Mouse (Mus musculus) myocyte (in vitro differentiated cells): ENCODE results near the gene Eef1a1. TPM values are rescaled to one million over a fixed set of nuclear protein-coding genes. Genes with fewer than 3 reads are reported as not detected.

Source experiments
- H3K27me3 ChIP-seq: one replicate; pipeline ENCODE4 v1.6.1; 2011; ENCODE audit not compliant: control insufficient read depth, insufficient read depth, insufficient read length
- H3K36me3 ChIP-seq: one replicate; pipeline ENCODE4 v1.6.1; 2011; ENCODE audit not compliant: control insufficient read depth, insufficient read depth
- H3K4me2 ChIP-seq: one replicate; pipeline ENCODE4 v1.6.1; 2011; ENCODE audit warnings: low read depth, control low read depth
- H3K4me3 ChIP-seq: one replicate; pipeline ENCODE4 v1.5.1; 2011; ENCODE audit warnings: mild to moderate bottlenecking, control low read depth, moderate library complexity
- H3K79me2 ChIP-seq: one replicate; pipeline ENCODE4 v1.6.1; 2011; ENCODE audit not compliant: control insufficient read depth, insufficient read depth
- H3ac ChIP-seq: one replicate; pipeline ENCODE4 v1.6.1; 2011; ENCODE audit not compliant: control insufficient read depth, insufficient read length
- CEBPB ChIP-seq: IDR thresholded peaks from 2 replicates; pipeline ENCODE4 v1.6.1; 2011; ENCODE audit warnings: mild to moderate bottlenecking, moderate library complexity; ENCODE audit not compliant: poor library complexity, insufficient read depth, severe bottlenecking
- E2F4 ChIP-seq: IDR thresholded peaks from one replicate; pipeline ENCODE4 v1.6.1; 2011; ENCODE audit warnings: mild to moderate bottlenecking, control low read depth, moderate library complexity; ENCODE audit not compliant: insufficient read depth
- MAX ChIP-seq: IDR thresholded peaks from one replicate; pipeline ENCODE4 v1.6.1; 2011; ENCODE audit warnings: low read depth, mild to moderate bottlenecking, control low read depth
- MYOD1 ChIP-seq, 3 experiments: IDR thresholded peaks; one replicate each; pipeline ENCODE4 v1.6.1; 2011; ENCODE audit warnings: control low read depth in 2 of 3, low read depth in 2 of 3, mild to moderate bottlenecking in 2 of 3, moderate library complexity in 1 of 3; ENCODE audit not compliant: insufficient read length in 2 of 3, control insufficient read depth in 1 of 3
- MYOG ChIP-seq, 3 experiments: IDR thresholded peaks; one replicate each; pipeline ENCODE4 v1.6.1; 2011; ENCODE audit warnings: control low read depth in 2 of 3, low read depth in 2 of 3, mild to moderate bottlenecking in 2 of 3; ENCODE audit not compliant: insufficient read length in 2 of 3, control insufficient read depth in 1 of 3, insufficient read depth in 1 of 3
- POLR2A ChIP-seq: IDR thresholded peaks from one replicate; pipeline ENCODE4 v1.6.1; 2011; ENCODE audit warnings: low read depth, mild to moderate bottlenecking, control low read depth, moderate library complexity; ENCODE audit not compliant: insufficient read length
- POLR2AphosphoS2 ChIP-seq: IDR thresholded peaks from one replicate; pipeline ENCODE4 v1.6.1; 2011; ENCODE audit warnings: low read depth, control low read depth; ENCODE audit not compliant: insufficient read length
- REST ChIP-seq: IDR thresholded peaks from one replicate; pipeline ENCODE4 v1.6.1; 2011; ENCODE audit warnings: mild to moderate bottlenecking, control low read depth, moderate library complexity; ENCODE audit not compliant: insufficient read depth, insufficient read length
- SRF ChIP-seq: IDR thresholded peaks from one replicate; pipeline ENCODE4 v1.6.1; 2011; ENCODE audit warnings: low read depth; ENCODE audit not compliant: control insufficient read depth, insufficient read length
- TCF12 ChIP-seq: IDR thresholded peaks from one replicate; pipeline ENCODE4 v1.6.1; 2011; ENCODE audit warnings: mild to moderate bottlenecking, control low read depth; ENCODE audit not compliant: poor library complexity, insufficient read depth, severe bottlenecking
- TCF3 ChIP-seq: IDR thresholded peaks from one replicate; pipeline ENCODE4 v1.6.1; 2011; ENCODE audit warnings: low read depth, control low read depth; ENCODE audit not compliant: insufficient read length
- USF1 ChIP-seq: IDR thresholded peaks from one replicate; pipeline ENCODE4 v1.6.1; 2011; ENCODE audit warnings: low read depth, mild to moderate bottlenecking, control low read depth, moderate library complexity
- polyA plus RNA-seq: library from polyadenylated mRNA; unstranded; fragments of >200 nt; fragmentation: generic; extraction: Trizol; gene quantifications from one replicate; pipeline ENCODE4 v1.2.1, GENCODE M21; 2012; ENCODE audit warnings: missing spikeins

The Eef1a1 gene
- polyA plus RNA-seq, 1 experiment, result 8,203 TPM

DNA sequence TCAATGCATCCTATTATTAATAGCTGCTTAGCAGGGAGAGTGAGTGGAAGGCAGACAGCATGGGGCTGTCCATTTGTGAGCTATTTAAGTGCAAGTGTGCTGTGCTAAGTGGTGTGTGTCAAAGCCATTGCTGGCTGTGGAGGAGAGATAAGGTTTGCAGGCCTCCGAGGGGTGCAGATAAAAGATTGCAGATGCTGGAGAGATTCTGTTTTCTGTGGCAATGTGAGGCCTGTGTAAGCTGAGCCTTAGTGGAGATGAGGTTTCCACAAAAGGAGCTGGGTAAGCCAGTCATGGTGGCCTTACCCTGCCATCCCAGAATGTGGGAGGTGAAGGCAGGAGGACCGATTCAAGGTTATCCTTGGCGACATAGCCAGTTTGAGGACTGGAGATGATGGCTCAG lies 27.2 kb upstream of the Eef1a1 start:
- Histone ChIP-seq H3ac (no peak overlapping the region), H3K79me2 (no peaks in the 10 kb centered on the region), H3K4me2 (no peak overlapping the region), H3K36me3 (no peaks in the 10 kb centered on the region), H3K4me3 (no peak overlapping the region), H3K27me3 (no peaks in the 10 kb centered on the region)
- no peak for TF ChIP-seq CEBPB
- TF ChIP-seq MYOD1 (IDR thresholded peaks at IDR 0.05; ENCODE audit: control insufficient read depth in 1 of 3, insufficient read length in 2 of 3, low read depth in 2 of 3), result no peak
- TF ChIP-seq USF1, result no peak
- no peak for TF ChIP-seq POLR2AphosphoS2
- TF ChIP-seq E2F4, result no peak
- TF ChIP-seq TCF3, result no peak
- TF ChIP-seq MYOG (IDR thresholded peaks at IDR 0.05; ENCODE audit: control insufficient read depth in 1 of 3, insufficient read depth in 1 of 3, insufficient read length in 2 of 3, low read depth in 2 of 3), result no peak
- TF ChIP-seq MAX, result no peak
- TF ChIP-seq REST, result no peak
- TF ChIP-seq SRF, result no peak
- no peak for TF ChIP-seq TCF12
- TF ChIP-seq POLR2A, result no peak

DNA sequence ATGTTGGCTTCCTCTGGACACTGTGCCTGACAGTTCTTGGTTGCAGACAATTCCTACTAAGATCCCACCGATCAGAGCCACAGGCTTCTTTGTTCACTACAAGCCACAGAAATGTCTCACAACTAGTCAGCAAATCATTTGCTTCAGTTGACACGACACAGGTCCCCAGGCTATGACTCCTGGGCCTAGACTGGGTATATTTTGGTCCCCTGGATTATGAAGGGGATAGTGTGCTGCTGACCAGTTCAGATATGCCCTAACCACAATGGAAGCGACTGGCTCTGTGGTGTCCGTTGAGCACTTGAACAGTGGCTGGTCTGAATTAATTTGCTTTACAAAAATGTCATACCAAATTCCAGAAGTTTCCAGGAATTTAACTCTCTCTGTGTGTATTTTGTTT lies 25.7 kb upstream of the Eef1a1 start:
- TF ChIP-seq SRF (no peak), TCF3 (no peak), MYOG (IDR thresholded peaks at IDR 0.05; ENCODE audit: control insufficient read depth in 1 of 3, insufficient read depth in 1 of 3, insufficient read length in 2 of 3, low read depth in 2 of 3) (no peak), REST (no peak), MYOD1 (IDR thresholded peaks at IDR 0.05; ENCODE audit: control insufficient read depth in 1 of 3, insufficient read length in 2 of 3, low read depth in 2 of 3) (no peak)
- H3ac ChIP-seq, result no peak overlapping the region
- no peak overlapping the region for H3K4me2 ChIP-seq
- H3K36me3 ChIP-seq, result no peaks in the 10 kb centered on the region
- H3K79me2 ChIP-seq, result no peaks in the 10 kb centered on the region
- H3K4me3 ChIP-seq, result no peak overlapping the region
- H3K27me3 ChIP-seq, result no peaks in the 10 kb centered on the region

DNA sequence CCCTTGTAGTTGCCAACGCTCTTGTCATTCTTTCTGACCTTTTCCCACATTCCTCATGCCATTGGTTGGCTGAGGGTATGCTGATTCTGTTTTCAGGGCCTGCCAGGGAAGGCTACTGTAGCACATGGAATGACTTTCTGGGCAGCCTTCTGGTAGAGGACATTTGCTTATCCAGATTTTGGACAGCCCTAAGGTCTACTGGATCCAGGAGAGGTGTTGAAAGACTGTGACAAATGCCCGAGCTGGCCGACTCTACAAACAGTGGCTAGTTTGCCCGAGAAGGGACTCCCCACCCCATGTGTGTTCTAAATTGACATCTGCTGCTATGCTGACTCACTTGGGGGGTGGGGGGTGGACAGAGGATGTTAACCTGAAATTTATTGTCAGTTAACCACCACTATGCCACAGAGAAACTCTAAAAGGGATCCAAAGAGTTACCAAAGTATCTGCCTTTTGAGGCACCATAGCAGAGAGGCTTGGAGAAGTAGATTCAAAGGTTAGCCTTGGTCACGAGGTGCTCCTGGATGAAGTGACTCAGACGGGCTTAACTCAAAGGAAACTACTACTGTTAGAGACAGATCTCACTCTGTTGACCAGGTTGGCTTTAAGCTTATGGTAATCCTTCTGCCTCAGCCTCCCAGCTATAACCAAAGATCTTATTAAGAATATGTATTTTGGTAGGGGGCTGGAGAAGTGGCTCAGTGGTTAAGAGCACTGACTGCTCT lies 25.0 kb upstream of the Eef1a1 start:
- Histone ChIP-seq H3K4me3 (no peak overlapping the region), H3K4me2 (peak overlapping the region; percentile 46), H3K79me2 (no peaks in the 10 kb centered on the region), H3K27me3 (no peaks in the 10 kb centered on the region), H3K36me3 (no peaks in the 10 kb centered on the region), H3ac (no peak overlapping the region)
- TF ChIP-seq MYOD1 (IDR thresholded peaks at IDR 0.05; ENCODE audit: control insufficient read depth in 1 of 3, insufficient read length in 2 of 3, low read depth in 2 of 3), result peak in 2 of 3 experiments; percentile 4 to 68
- peak in 1 of 3 experiments; percentile 48 for TF ChIP-seq MYOG (IDR thresholded peaks at IDR 0.05; ENCODE audit: control insufficient read depth in 1 of 3, insufficient read depth in 1 of 3, insufficient read length in 2 of 3, low read depth in 2 of 3)
- TF ChIP-seq SRF, result no peak
- TF ChIP-seq TCF3, result no peak
- peak; percentile 71 for TF ChIP-seq USF1
- no peak for TF ChIP-seq TCF12
- no peak for TF ChIP-seq MAX
- TF ChIP-seq REST, result no peak

DNA sequence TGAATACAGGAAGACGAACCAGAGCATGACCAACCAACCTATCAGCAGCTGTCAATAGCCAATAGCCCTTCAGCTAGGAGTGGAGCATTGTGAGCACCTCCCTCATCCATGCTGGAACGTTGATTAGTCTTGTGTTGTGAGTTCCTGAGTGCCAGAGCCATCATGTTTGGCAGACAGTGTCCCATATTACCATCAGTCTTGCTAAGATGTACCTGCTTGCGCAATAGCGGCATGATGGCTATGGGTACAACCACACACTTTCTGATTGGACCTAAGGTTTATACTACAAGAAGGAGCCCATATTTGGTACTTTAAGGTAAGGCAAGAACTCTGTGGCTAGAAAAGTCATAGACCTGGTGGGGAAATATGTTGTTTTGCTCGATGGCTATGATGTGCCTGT lies 22.8 kb upstream of the Eef1a1 start:
- TF ChIP-seq SRF, result no peak
- no peak for TF ChIP-seq MAX
- TF ChIP-seq POLR2A, result no peak
- no peak for TF ChIP-seq MYOG (IDR thresholded peaks at IDR 0.05; ENCODE audit: control insufficient read depth in 1 of 3, insufficient read depth in 1 of 3, insufficient read length in 2 of 3, low read depth in 2 of 3)
- no peak for TF ChIP-seq TCF12
- Histone ChIP-seq H3K36me3 (no peaks in the 10 kb centered on the region), H3K4me2 (no peak overlapping the region), H3K27me3 (no peaks in the 10 kb centered on the region), H3ac (no peak overlapping the region), H3K79me2 (no peaks in the 10 kb centered on the region), H3K4me3 (no peak overlapping the region)

DNA sequence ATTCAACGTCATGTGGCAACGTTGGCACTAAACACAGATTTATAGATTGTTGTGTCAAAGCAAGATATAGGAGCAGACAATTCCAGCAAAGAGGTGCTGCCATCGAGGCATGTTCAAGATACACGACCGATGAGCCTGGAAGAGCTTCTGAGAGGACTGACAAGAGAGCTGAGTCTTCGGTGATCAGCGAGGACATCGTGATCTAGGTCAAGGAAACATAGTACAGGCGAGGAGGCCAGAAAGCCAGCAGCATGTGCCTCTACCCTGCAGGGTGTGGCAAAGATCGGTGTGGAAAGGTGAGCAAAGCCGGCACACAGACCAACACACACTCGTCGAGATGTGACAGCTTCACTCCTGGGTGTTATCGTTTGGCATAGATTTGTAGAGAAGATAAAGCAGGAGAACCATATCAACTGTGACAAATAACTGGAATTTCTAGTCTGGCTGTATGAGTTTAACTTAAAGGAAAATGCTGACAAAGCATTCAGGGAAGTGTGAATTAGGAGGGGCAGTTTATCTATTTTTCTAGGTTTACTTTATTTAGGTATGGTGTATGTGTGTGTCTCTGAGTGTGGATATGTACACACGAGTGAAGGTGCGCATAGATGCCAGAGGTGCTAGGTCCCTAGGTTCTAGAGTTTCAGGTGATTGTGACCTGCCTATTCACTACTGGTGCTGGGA lies 19.3 kb upstream of the Eef1a1 start:
- Histone ChIP-seq H3K4me2 (no peak overlapping the region), H3K79me2 (no peaks in the 10 kb centered on the region), H3K27me3 (no peaks in the 10 kb centered on the region), H3ac (no peak overlapping the region), H3K4me3 (no peak overlapping the region), H3K36me3 (no peaks in the 10 kb centered on the region)
- TF ChIP-seq MYOD1 (IDR thresholded peaks at IDR 0.05; ENCODE audit: control insufficient read depth in 1 of 3, insufficient read length in 2 of 3, low read depth in 2 of 3), result no peak
- TF ChIP-seq REST, result no peak
- TF ChIP-seq MAX, result no peak
- TF ChIP-seq POLR2AphosphoS2, result no peak
- no peak for TF ChIP-seq E2F4
- no peak for TF ChIP-seq POLR2A
